Mouse (Mus musculus): ENCODE data around the gene Ttll7.

DNA sequence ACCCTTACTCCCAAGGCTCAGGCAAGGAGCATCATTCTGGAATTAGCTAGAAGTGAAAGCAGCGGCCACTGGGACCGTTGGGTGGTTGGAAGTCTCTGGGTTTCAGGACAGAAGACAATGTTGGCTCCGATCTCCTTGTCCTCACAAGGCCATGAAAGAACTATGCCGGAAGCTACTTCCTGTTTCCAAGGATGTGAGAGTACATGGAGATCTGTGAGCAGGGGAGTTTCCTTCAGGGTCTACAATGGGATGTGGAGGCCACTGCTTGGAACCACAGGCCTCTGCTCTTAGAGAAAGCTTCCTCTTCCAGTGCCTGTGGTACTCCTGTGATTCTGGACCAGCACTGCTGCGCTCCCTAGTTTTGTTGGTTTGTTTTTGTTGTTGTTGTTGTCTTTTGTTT is 5.9 kb upstream of the Ttll7 start:
- no peak for TF ChIP-seq CTCF (IDR thresholded peaks at IDR 0.05; ENCODE audit: extremely low read depth, insufficient read depth, low read length)
- TF ChIP-seq POLR2A (IDR thresholded peaks at IDR 0.05; ENCODE audit: extremely low read depth, insufficient read depth, low read length), result no peak
